In genomic region chr13:114310591-114310990, GRCm38 (mm10) we compare ENCODE assay signal across 20 mouse cellular contexts.
"Had no signal": no experiment of that assay in that cellular context is flagged by ENCODE, and none has a peak within 500 bp of the region (broad histone marks: within the 10 kb centered on the region; RNA-seq: fewer than 3 reads in every experiment).

No protein-coding gene starts in this region.

- H3K9me3 ChIP-seq: midbrain, embryonic 10.5 days; midbrain, embryonic 12.5 days; neural tube, embryonic 13.5 days; neural tube, embryonic 15.5 days had no signal

- DNase-seq: lung, adult 18-20 months; lung, embryonic 14.5 days; lung, postnatal 10 days; lung, postnatal 4 days; midbrain, embryonic 14.5 days; retina, postnatal 1 day; right cerebral cortex, adult 18-20 months; right cerebral cortex, postnatal 25 days; right cerebral cortex, postnatal 4 days; spleen, adult 18-20 months; thymus, adult 18-20 months; thymus, postnatal 14 days; thymus, postnatal 36 days had no signal

- H3K27me3 ChIP-seq: midbrain, embryonic 12.5 days; neural tube, embryonic 13.5 days; neural tube, embryonic 15.5 days had no signal

- H3K4me3 ChIP-seq: midbrain, embryonic 10.5 days; midbrain, embryonic 12.5 days; myocyte; neural tube, embryonic 13.5 days; neural tube, embryonic 15.5 days had no signal

- H3K27ac ChIP-seq: liver, embryonic 14.5 days; midbrain, embryonic 10.5 days; midbrain, embryonic 12.5 days; neural tube, embryonic 13.5 days; neural tube, embryonic 15.5 days had no signal

- H3K36me3 ChIP-seq: neural tube, embryonic 13.5 days; neural tube, embryonic 15.5 days had no signal

- H3K4me2 ChIP-seq: lung, embryonic 14.5 days; midbrain, embryonic 12.5 days; neural tube, embryonic 13.5 days; neural tube, embryonic 15.5 days had no signal

- H3K4me1 ChIP-seq: midbrain, embryonic 10.5 days; midbrain, embryonic 12.5 days; neural tube, embryonic 13.5 days; neural tube, embryonic 15.5 days had no signal

- ATAC-seq: midbrain, embryonic 16.5 days had no signal

- H3K9ac ChIP-seq: liver, embryonic 14.5 days; lung, embryonic 14.5 days; midbrain, embryonic 12.5 days; neural tube, embryonic 13.5 days; neural tube, embryonic 15.5 days had no signal
